Mouse (Mus musculus) forebrain, embryonic 15.5 days (tissue): ENCODE measurements around the gene Eif6. TPM values are rescaled to one million over a fixed set of nuclear protein-coding genes. Genes with fewer than 3 reads are reported as not detected.

Source experiments
- ATAC-seq: fragments of 200-750 bp; cut with Nextera tagmentation; replicated peaks from 2 replicates; pipeline ENCODE4 v1.8.0; 2017; ENCODE audit warnings: mild to moderate bottlenecking, moderate TSS enrichment, moderate library complexity
- H3K27ac ChIP-seq: fragments of 300-500 bp; sonication (generic); replicated peaks from 2 replicates; pipeline ENCODE4 v1.5.1; 2015; ENCODE audit warnings: mild to moderate bottlenecking, inconsistent platforms
- H3K27me3 ChIP-seq: fragments of 300-500 bp; sonication (generic); 2 replicates; pipeline ENCODE4 v1.6.1; 2015; ENCODE audit warnings: inconsistent platforms
- H3K36me3 ChIP-seq: fragments of 300-500 bp; sonication (generic); 2 replicates; pipeline ENCODE4 v1.6.1; 2015; ENCODE audit warnings: mild to moderate bottlenecking, inconsistent platforms
- H3K4me1 ChIP-seq: fragments of 300-500 bp; sonication (generic); 2 replicates; pipeline ENCODE4 v1.6.1; 2015; ENCODE audit warnings: inconsistent platforms
- H3K4me2 ChIP-seq: fragments of 300-500 bp; sonication (generic); replicated peaks from 2 replicates; pipeline ENCODE4 v1.6.1; 2015; ENCODE audit warnings: mild to moderate bottlenecking, inconsistent platforms
- H3K4me3 ChIP-seq: fragments of 300-500 bp; sonication (generic); 2 replicates; pipeline ENCODE4 v1.5.1; 2015; ENCODE audit warnings: mild to moderate bottlenecking, inconsistent platforms
- H3K9ac ChIP-seq: fragments of 300-500 bp; sonication (generic); replicated peaks from 2 replicates; pipeline ENCODE4 v1.6.1; 2015; ENCODE audit warnings: mild to moderate bottlenecking, inconsistent platforms
- H3K9me3 ChIP-seq: fragments of 300-500 bp; sonication (generic); 2 replicates; pipeline ENCODE4 v1.6.1; 2016; ENCODE audit warnings: inconsistent platforms
- WGBS: fragments of 180-500 bp; shearing (Covaris S2); methylation state at CpG from one replicate; pipeline ENCODE4 v1.1.7; 2015; ENCODE audit warnings: mixed read lengths; 5-methylcytosine and 5-hydroxymethylcytosine counted together
- polyA plus RNA-seq: library from polyadenylated mRNA; unstranded; fragments of >200 nt; fragmentation: Nextera tagmentation; extraction: Ambion mirVana; gene quantifications from 2 replicates; pipeline ENCODE4 v1.2.1, GENCODE M21; 2015

Gene Eif6
- 159 and 160 TPM in 2 replicates for polyA plus RNA-seq

DNA sequence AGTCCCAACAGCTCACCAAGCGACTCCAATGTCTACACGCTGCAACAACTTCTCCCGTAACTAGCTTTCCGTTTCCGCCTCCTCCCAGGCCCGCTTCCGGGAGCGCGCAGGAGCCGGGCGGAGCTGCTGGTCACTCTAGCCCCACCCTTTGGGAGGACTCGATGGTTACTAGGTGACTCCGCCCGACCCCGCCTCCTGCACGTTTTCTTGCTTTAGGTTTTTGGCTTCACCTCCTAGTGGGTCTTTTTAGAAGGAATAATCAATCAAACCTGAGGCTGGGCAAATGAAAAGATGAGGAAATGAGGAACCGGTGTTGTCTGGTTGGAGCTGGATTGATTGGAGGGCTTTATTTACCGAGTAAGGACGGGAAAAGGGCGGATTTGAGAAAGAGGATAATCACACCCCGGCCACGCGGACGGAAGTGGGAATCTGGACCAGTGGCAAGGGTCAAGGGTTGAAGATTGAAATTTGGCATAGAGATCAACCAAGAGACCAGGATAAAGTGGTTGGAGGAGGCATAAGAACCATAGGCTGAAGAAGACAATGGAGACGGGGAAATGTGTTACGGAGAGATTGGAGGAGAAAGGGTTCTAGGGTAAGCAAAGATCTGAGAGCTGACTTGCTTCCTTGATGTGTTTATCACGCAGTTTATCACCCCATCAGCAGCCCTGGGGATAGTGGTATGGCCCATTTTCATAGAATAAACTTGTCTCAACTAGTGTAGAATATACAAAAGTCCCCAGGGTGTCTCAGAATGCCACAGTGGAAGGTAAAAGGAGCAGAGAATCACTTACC lies at the start of gene Eif6:
Gene Eif6 (minus strand): TSS at position 296 of the 795 bp plus-strand sequence.
- peaks cover 22% of the 10 kb centered on the region for H3K36me3 ChIP-seq
- ATAC-seq = peak; percentile 96
- H3K9ac ChIP-seq = peak within 1 kb of the TSS; percentile 72
- peak within 1 kb of the TSS; percentile 84 for H3K27ac ChIP-seq
- H3K4me2 ChIP-seq = peak within 1 kb of the TSS; percentile 89
- H3K27me3 ChIP-seq = no peaks in the 10 kb centered on the region
- WGBS = 2% methylated on average over 27 of the region's 27 CpGs
- H3K4me1 ChIP-seq = peaks cover 26% of the 10 kb centered on the region
- H3K4me3 ChIP-seq = peak within 1 kb of the TSS; percentile 90
- no peaks in the 10 kb centered on the region for H3K9me3 ChIP-seq

DNA sequence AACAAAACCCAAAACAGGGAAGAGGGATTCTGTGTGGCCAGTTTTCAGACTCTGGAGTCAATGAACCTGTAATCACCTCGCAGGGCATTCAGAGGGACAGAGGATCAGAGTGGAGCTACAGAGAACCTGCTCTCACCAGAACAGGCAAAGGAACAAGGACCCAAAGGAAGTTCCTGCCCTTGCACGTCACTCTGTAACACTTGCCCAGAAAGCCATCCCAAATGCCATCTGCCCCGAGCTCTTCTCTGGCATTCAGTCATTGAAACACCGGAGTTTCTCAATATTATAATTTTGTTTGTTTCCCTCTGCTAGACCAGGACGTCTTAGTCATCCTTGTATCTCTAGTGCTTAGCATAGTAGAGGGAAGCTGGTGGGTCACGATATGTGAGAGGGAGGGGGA lies 46.9 kb upstream of the Eif6 start:
- H3K27me3 ChIP-seq = no peaks in the 10 kb centered on the region
- WGBS = 64% methylated on average over 6 of the region's 6 CpGs
- 0 out of 2 replicates have a peak overlapping the region, but pooled peaks have one; percentile 75 for H3K27ac ChIP-seq

DNA sequence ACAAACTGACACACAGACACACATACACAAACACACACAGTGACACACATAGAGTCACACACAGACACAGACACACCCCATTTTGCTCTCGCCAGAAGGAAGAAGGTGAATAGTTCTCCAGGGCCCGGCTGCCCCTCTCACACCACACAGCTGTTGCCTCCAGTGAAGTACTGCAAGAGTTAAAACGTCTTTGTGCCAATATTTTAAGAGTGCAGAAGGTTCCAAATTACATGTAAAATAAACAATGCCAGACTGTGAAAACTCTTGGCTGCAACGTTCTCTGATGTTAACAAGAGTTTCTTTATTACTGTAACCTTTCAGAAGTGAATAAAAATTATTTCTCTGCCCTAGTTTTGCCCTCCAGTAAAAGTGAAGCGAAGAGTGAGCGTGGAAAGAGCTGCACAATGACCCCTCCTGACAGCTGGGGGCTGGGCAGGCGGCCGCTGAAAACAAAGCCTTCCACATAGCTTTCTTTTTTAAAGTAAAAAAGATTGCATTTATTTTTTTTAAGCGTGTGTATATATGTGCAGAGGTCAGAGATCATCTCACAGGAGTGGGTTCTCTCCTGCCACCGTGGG lies 46.3 kb upstream of the Eif6 start:
- WGBS = 41% methylated on average over 10 of the region's 10 CpGs
- no peak overlapping the region for H3K4me3 ChIP-seq
- 0 out of 2 replicates have a peak, but pooled peaks have one; percentile 55 for ATAC-seq
- peaks cover 24% of the 10 kb centered on the region for H3K4me1 ChIP-seq
- 0 out of 2 replicates have a peak overlapping the region, but pooled peaks have one; percentile 11 for H3K4me2 ChIP-seq
- no peak overlapping the region for H3K9ac ChIP-seq
- no peaks in the 10 kb centered on the region for H3K9me3 ChIP-seq
- peaks cover 11% of the 10 kb centered on the region for H3K36me3 ChIP-seq
- peak overlapping the region; percentile 75 for H3K27ac ChIP-seq
- H3K27me3 ChIP-seq = no peaks in the 10 kb centered on the region

More for the DNA sequence above, 46.9 kb upstream of the Eif6 start:
- no peaks in the 10 kb centered on the region for H3K9me3 ChIP-seq
- H3K36me3 ChIP-seq = peaks cover 12% of the 10 kb centered on the region
- no peak overlapping the region for H3K4me3 ChIP-seq
- no peak overlapping the region for H3K4me2 ChIP-seq
- peaks cover 24% of the 10 kb centered on the region for H3K4me1 ChIP-seq
- no peak for ATAC-seq
- no peak overlapping the region for H3K9ac ChIP-seq

DNA sequence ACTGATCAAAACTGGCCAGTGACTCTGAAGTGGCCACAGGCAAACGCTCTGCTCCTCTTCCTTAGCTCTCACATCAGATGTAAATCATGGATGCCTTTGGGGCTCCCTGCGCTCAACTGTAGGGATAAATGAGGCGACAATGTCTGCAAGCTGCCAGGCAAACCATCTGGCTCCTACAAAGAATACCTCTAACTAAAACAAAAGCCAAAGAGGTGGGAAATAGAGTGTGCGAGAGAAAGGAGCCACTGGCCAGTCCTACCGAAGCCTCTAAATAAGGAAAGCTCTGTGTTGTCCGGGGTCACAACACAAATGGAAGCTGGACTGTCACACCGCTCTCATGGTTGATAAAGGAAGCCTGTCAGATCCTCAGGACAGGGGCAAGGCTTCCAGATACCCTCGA lies 45.8 kb upstream of the Eif6 start:
- H3K27me3 ChIP-seq = no peaks in the 10 kb centered on the region
- peaks cover 11% of the 10 kb centered on the region for H3K36me3 ChIP-seq
- no peak overlapping the region for H3K4me3 ChIP-seq
- no peaks in the 10 kb centered on the region for H3K9me3 ChIP-seq
- 49% methylated on average over 8 of the region's 8 CpGs for WGBS
- H3K4me1 ChIP-seq = peaks cover 24% of the 10 kb centered on the region
- peak overlapping the region; percentile 75 for H3K27ac ChIP-seq
- peak; percentile 74; the same call in 1 of the 2 replicates for ATAC-seq
- no peak overlapping the region; the same call in 1 of the 2 replicates for H3K9ac ChIP-seq
- H3K4me2 ChIP-seq = 0 out of 2 replicates have a peak overlapping the region, but pooled peaks have one; percentile 11

DNA sequence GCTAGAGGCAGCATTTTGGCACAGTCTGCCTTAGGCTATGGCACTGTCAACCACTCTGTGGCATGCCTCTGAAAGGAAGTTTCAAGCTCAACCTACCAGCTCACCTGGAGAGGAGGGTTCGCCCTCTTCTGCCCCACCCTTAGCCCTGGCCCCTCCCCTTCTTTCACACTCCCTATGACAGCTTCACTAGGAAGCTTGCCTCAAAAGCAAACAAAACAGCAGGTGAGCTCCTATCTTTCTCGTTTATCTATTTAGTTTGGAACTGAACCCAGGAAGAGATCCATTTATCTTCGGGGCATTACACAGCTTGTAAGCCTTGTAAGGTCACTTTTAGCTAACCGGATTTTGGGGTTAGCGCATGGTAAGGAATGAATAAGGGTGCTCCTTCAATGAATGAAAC lies 43.0 kb upstream of the Eif6 start:
- Histone ChIP-seq H3K4me3 (no peak overlapping the region), H3K4me2 (no peak overlapping the region), H3K27ac (no peak overlapping the region), H3K36me3 (no peaks in the 10 kb centered on the region), H3K9me3 (no peaks in the 10 kb centered on the region), H3K27me3 (no peaks in the 10 kb centered on the region), H3K9ac (no peak overlapping the region), H3K4me1 (peaks cover 24% of the 10 kb centered on the region)
- ATAC-seq = no peak
- WGBS = 81% methylated on average over 5 of the region's 5 CpGs

DNA sequence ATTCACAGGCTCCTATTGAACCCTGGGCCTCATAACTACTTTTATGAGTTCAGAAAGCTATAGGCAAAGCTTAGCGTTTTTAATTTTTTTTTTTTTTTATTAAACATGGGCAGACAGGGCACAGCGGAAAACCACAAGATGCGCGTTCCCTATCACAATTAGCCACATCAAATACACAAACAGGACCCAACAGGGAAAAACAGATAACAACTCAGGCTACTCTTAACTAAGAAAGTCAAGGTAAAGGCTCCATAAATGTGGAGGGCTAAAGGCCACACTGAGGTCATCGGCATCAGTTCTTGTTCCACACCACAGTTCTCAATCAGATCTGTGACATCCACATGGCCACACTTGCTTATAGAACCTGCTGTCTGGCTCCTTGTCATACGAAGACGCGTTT lies 41.6 kb upstream of the Eif6 start:
- ATAC-seq = no peak
- Histone ChIP-seq H3K27me3 (no peaks in the 10 kb centered on the region), H3K4me3 (no peak overlapping the region), H3K4me1 (peaks cover 25% of the 10 kb centered on the region), H3K9me3 (no peaks in the 10 kb centered on the region), H3K4me2 (no peak overlapping the region), H3K9ac (no peak overlapping the region), H3K27ac (no peak overlapping the region), H3K36me3 (no peaks in the 10 kb centered on the region)
- WGBS = 97% methylated on average over 8 of the region's 8 CpGs

DNA sequence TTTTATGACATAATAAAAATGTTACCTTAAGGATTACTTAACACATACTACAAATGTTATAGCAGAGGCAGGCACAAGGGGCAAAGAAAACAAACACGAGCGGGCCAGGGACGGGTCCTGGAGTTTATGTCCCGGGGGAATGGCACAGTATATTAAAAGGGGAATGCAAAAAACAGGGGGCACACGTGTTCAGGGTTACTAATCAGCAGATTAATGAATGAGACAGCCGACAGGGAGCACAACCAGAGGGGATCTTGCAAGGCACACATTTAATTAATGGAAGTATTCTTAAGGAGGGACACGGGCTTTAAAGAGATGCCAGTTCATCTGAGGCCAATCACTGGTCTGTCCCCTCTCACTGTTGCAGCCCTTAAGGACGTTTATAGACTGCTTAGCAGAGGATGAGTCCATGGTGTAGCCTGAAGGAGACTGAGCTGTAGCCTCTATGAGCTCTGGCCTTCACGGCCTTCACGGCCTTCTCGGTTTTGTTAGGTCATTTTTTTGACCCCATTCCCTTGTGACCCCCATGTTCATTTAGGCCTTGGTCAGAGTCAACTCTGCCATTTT lies 36.7 kb upstream of the Eif6 start:
- Histone ChIP-seq H3K36me3 (no peaks in the 10 kb centered on the region), H3K4me1 (peaks cover 16% of the 10 kb centered on the region), H3K4me2 (peak overlapping the region; percentile 14), H3K27me3 (no peaks in the 10 kb centered on the region), H3K27ac (0 out of 2 replicates have a peak overlapping the region, but pooled peaks have one; percentile 16), H3K4me3 (0 out of 2 replicates have a peak overlapping the region, but pooled peaks have one; percentile 3), H3K9me3 (no peaks in the 10 kb centered on the region), H3K9ac (no peak overlapping the region)
- ATAC-seq = peak; percentile 74
- WGBS = 37% methylated on average over 11 of the region's 11 CpGs

DNA sequence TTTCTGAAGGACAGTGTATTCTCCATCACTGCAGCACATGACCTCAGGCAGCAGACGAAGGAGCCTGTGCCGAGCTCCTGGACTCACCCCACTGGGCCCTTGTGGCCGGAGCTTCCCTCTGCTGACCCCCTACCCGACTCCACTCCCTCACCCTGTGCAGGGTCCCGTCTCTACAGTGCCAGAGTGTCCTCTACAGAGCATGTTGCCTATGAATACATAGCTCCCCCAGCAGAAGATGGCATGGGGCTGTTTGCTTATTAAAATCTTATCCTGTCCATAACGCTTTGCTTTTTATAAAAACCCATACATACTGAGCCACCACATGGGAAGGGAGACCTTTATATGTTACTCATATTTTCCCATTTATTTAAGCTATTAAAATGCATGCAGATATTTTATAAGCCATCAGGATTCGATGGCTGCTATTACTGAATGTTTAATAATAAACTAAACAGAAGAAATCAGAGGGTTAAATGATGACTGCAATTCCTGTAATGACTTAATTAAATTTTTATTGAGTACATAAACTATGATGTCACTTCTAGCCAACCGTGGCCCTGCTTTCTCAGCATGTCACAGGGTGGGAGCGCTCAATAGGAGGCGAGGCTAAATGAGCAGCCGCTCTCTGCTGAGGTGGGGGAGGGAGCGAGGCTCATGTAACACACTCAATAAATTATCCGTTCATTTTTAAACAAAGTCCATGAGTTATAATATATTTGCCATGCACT lies 36.0 kb upstream of the Eif6 start:
- Histone ChIP-seq H3K4me2 (peak overlapping the region; percentile 14), H3K36me3 (no peaks in the 10 kb centered on the region), H3K27ac (peak overlapping the region; percentile 16; the same call in 1 of the 2 replicates), H3K4me3 (no peak overlapping the region), H3K9ac (no peak overlapping the region), H3K4me1 (peaks cover 16% of the 10 kb centered on the region), H3K9me3 (no peaks in the 10 kb centered on the region), H3K27me3 (no peaks in the 10 kb centered on the region)
- WGBS = 51% methylated on average over 13 of the region's 13 CpGs
- peak; percentile 93 for ATAC-seq

DNA sequence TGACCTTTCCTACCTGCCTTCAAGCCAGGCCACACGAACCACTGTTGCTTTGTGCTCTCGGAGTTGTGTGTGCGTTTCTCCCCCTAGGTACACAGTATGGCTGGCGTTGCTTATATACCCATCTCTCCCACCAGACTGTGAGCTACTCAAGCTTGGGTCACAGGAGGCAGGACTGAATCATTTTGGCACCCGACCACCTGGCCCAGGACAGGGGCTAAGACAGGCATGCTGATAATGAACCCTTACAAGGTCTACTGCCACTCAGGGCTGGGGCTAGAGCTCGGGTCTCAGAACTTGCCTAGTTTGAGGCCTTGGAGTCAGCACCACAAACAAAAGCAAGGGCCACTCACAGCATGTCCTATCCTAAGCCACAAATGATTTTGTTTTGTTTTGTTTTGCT lies 34.9 kb upstream of the Eif6 start:
- no peak overlapping the region for H3K9ac ChIP-seq
- no peaks in the 10 kb centered on the region for H3K36me3 ChIP-seq
- H3K4me2 ChIP-seq = no peak overlapping the region
- 92% methylated on average over 6 of the region's 6 CpGs for WGBS
- peaks cover 16% of the 10 kb centered on the region for H3K4me1 ChIP-seq
- H3K9me3 ChIP-seq = no peaks in the 10 kb centered on the region
- H3K27me3 ChIP-seq = no peaks in the 10 kb centered on the region
- H3K27ac ChIP-seq = no peak overlapping the region
- no peak for ATAC-seq
- no peak overlapping the region for H3K4me3 ChIP-seq

DNA sequence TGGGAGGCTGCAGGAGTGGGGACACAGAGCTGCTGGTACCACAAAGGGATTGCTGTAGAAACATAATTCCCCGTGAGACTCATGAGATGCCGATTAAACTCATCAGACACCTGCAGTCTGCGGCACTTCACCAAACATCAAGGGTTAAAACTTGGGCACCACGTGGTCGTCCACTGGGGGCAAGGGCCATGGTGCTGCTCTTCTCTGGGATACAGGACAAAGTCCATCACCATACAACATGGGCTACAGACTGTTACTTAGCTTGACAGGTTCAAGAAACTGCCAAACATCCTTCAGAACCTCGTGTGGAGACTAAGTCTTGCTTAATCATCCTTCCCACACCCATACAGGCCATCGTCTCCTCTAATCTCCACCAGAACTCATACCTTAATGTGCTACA lies 33.4 kb upstream of the Eif6 start:
- no peaks in the 10 kb centered on the region for H3K9me3 ChIP-seq
- no peak for ATAC-seq
- no peak overlapping the region for H3K9ac ChIP-seq
- WGBS = 86% methylated on average over 7 of the region's 7 CpGs
- no peaks in the 10 kb centered on the region for H3K36me3 ChIP-seq
- H3K4me1 ChIP-seq = peaks cover 16% of the 10 kb centered on the region
- H3K4me3 ChIP-seq = no peak overlapping the region
- no peak overlapping the region for H3K27ac ChIP-seq
- H3K27me3 ChIP-seq = no peaks in the 10 kb centered on the region
- no peak overlapping the region for H3K4me2 ChIP-seq

DNA sequence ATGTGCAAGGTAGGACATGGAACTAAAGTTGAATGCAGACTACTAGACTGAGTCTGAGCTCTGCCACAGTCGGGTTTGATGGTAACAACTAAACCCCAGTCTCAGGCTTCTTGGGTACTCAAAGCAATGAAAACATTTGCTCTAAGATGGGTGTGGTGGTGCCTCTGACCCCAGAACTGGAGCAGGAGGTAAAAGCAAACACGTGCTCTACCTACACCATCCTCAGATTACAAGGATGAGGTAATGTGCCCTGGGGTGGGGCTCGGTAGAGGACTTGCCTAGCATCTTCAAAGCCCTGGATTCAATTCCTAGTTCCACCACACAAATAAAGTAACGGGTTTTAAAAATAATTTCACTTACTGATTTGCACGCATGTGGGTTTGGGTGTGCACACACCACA lies 25.8 kb upstream of the Eif6 start:
- H3K4me1 ChIP-seq = no peaks in the 10 kb centered on the region
- H3K27me3 ChIP-seq = no peaks in the 10 kb centered on the region
- H3K27ac ChIP-seq = no peak overlapping the region
- no peak overlapping the region for H3K4me2 ChIP-seq
- ATAC-seq = no peak
- peaks cover 21% of the 10 kb centered on the region for H3K36me3 ChIP-seq
- WGBS = 91% methylated on average over 5 of the region's 5 CpGs
- H3K9me3 ChIP-seq = no peaks in the 10 kb centered on the region
- no peak overlapping the region for H3K4me3 ChIP-seq
- H3K9ac ChIP-seq = no peak overlapping the region
